Comparison of ENCODE assay signal across 11 mouse cellular contexts in genomic region chr9:106883085-106883484, GRCm38 (mm10). TPM values are rescaled to one million over a fixed set of nuclear protein-coding genes. Genes with fewer than 3 reads are reported as not detected.
DNase-seq lines count a peak whose midpoint lies in the region; ATAC-seq and TF ChIP-seq lines count a peak whose summit lies in the region.
"Had no signal": no experiment of that assay in that cellular context is flagged by ENCODE, and none has a peak within 500 bp of the region (broad histone marks: within the 10 kb centered on the region; RNA-seq: fewer than 3 reads in every experiment).

No protein-coding gene starts in this region.

- ATAC-seq in heart, embryonic 11.5 days (replicated peaks; ENCODE audit: insufficient number of reproducible peaks, low FRiP score, low TSS enrichment) = no peak
- ATAC-seq in liver, embryonic 12.5 days = no peak

- H3K36me3 ChIP-seq in heart, embryonic 11.5 days (ENCODE audit: control insufficient read depth, insufficient read depth, low read length) = peaks cover 16% of the 10 kb centered on the region
- no peaks in the 10 kb centered on the region; the same call in 1 of the 2 replicates for H3K36me3 ChIP-seq in testis, adult 2 months (ENCODE audit: control insufficient read depth, insufficient read depth, low read length)
- H3K36me3 ChIP-seq in liver, embryonic 12.5 days = peaks cover 82% of the 10 kb centered on the region

- no peak for TF ChIP-seq CTCF in testis, adult 2 months (IDR thresholded peaks at IDR 0.05; ENCODE audit: control insufficient read depth, insufficient read depth, insufficient replicate concordance, low read depth, low read length)

- H3K9ac ChIP-seq in heart, embryonic 11.5 days (ENCODE audit: low read depth, low read length) = no peak overlapping the region
- H3K9ac ChIP-seq in liver, embryonic 12.5 days = peak overlapping the region; percentile 36

- H3K27me3 ChIP-seq in heart, embryonic 11.5 days (ENCODE audit: control insufficient read depth, insufficient read depth, low read length) = no peaks in the 10 kb centered on the region
- no peaks in the 10 kb centered on the region for H3K27me3 ChIP-seq in testis, adult 2 months (ENCODE audit: control insufficient read depth, insufficient read depth, low read length)
- H3K27me3 ChIP-seq in liver, embryonic 12.5 days (replicated peaks) = no peaks in the 10 kb centered on the region
- H3K27me3 ChIP-seq: megakaryocyte, embryonic 14.5 days had no signal

- peak overlapping the region; percentile 32 for H3K4me2 ChIP-seq in heart, embryonic 11.5 days
- H3K4me2 ChIP-seq in liver, embryonic 12.5 days = peak overlapping the region; percentile 97

- no peaks in the 10 kb centered on the region for H3K9me3 ChIP-seq in heart, embryonic 11.5 days (replicated peaks; ENCODE audit: control insufficient read depth, low read length)
- H3K9me3 ChIP-seq in liver, embryonic 12.5 days (replicated peaks) = no peaks in the 10 kb centered on the region
- H3K9me3 ChIP-seq: megakaryocyte, embryonic 14.5 days had no signal

- WGBS in heart, embryonic 11.5 days (ENCODE audit: insufficient replicate concordance) = 83% methylated on average over 3 of the region's 3 CpGs
- 85% methylated on average over 3 of the region's 3 CpGs for whole genome bisulfite sequencing in liver, embryonic 12.5 days (ENCODE audit: insufficient replicate concordance)

- no peak for DNase-seq in heart, adult 18-20 months
- DNase-seq in testis, postnatal 14 days (ENCODE audit: low spot score) = no peak
- no peak for DNase-seq in cerebellum, adult 11-12 months
- no peak for DNase-seq in adrenal gland, postnatal 10 days
- no peak for DNase-seq in thymus, postnatal 14 days
- DNase-seq: cerebellum, adult 11 months; kidney, postnatal 10 days had no signal

- peaks cover 26% of the 10 kb centered on the region for H3K4me1 ChIP-seq in heart, embryonic 11.5 days (ENCODE audit: control insufficient read depth, insufficient read depth, low read length)
- peaks cover 16% of the 10 kb centered on the region for H3K4me1 ChIP-seq in testis, adult 2 months (ENCODE audit: control insufficient read depth, insufficient read depth, low read length)
- peaks cover 51% of the 10 kb centered on the region for H3K4me1 ChIP-seq in liver, embryonic 12.5 days

- H3K27ac ChIP-seq in heart, embryonic 11.5 days (ENCODE audit: low read depth, low read length) = no peak overlapping the region
- H3K27ac ChIP-seq in testis, adult 2 months (ENCODE audit: control insufficient read depth, insufficient read depth, low read depth, low read length) = no peak overlapping the region
- no peak overlapping the region for H3K27ac ChIP-seq in liver, embryonic 12.5 days

- H3K4me3 ChIP-seq in heart, embryonic 11.5 days (ENCODE audit: low read depth, low read length) = no peak overlapping the region
- H3K4me3 ChIP-seq in testis, adult 2 months (ENCODE audit: control insufficient read depth, low read depth, low read length) = peak overlapping the region; percentile 4
- peak overlapping the region; percentile 6; the same call in 1 of the 2 replicates for H3K4me3 ChIP-seq in liver, embryonic 12.5 days
- H3K4me3 ChIP-seq: megakaryocyte, embryonic 14.5 days had no signal

- TF ChIP-seq POLR2A in testis, adult 2 months (IDR thresholded peaks at IDR 0.05; ENCODE audit: control insufficient read depth, low read depth, low read length) = no peak

RNA-seq across cellular contexts. Expression of gene Rbm15b, which starts 4.1 kb away (rescaled TPM):
- polyA plus RNA-seq in heart, embryonic 11.5 days (2014; fragmentation: Nextera tagmentation; extraction: Ambion mirVana) = 8.1 and 8.7 TPM in 2 replicates
- 10 to 100 TPM; 12.8 to 13.4 TPM for total RNA-seq in heart, adult 18-20 months (2021)
- polyA plus RNA-seq in testis, adult 2 months (2012; rRNA removed) = 4.5 and 4.6 TPM in 2 replicates
- 8.8 and 11.3 TPM in 2 replicates for polyA plus RNA-seq in liver, embryonic 12.5 days (2016; fragmentation: Nextera tagmentation; extraction: Ambion mirVana)
- 10 to 100 TPM; 25.6 to 26.2 TPM for total RNA-seq in adrenal gland, postnatal 10 days (2021)

RNA-seq across cellular contexts. Expression of gene Manf, which starts 8.7 kb away (rescaled TPM):
- polyA plus RNA-seq in heart, embryonic 11.5 days (2014; fragmentation: Nextera tagmentation; extraction: Ambion mirVana) = 296 and 316 TPM in 2 replicates
- total RNA-seq in heart, adult 18-20 months (2021) = 100 to 1,000 TPM; 100 to 151 TPM
- 80.4 and 82.2 TPM in 2 replicates for polyA plus RNA-seq in testis, adult 2 months (2012; rRNA removed)
- polyA plus RNA-seq in liver, embryonic 12.5 days (2016; fragmentation: Nextera tagmentation; extraction: Ambion mirVana) = 232 and 233 TPM in 2 replicates
- total RNA-seq in adrenal gland, postnatal 10 days (2021) = 100 to 1,000 TPM; 178 to 231 TPM
